Mouse (Mus musculus) testis, adult 2 months (tissue): ENCODE results near the gene Chchd3.

Experiments used
- CTCF ChIP-seq: fragments of 200-500 bp; IDR thresholded peaks from 2 replicates; pipeline ENCODE4 v1.5.1; 2012; ENCODE audit warnings: low read depth, mild to moderate bottlenecking, inconsistent platforms, low read length, moderate library complexity; ENCODE audit not compliant: control insufficient read depth, insufficient read depth, insufficient replicate concordance
- POLR2A ChIP-seq: fragments of 200-500 bp; IDR thresholded peaks from 2 replicates; pipeline ENCODE4 v1.6.1; 2012; ENCODE audit warnings: low read depth, mild to moderate bottlenecking, inconsistent platforms, low read length, moderate library complexity; ENCODE audit not compliant: control insufficient read depth

- TF ChIP-seq POLR2A (no peak), CTCF (no peak)
Observed at GRCm38 (mm10) chr6:32888894-32889529, 171.0 kb downstream of the Chchd3 start.
